Mouse (Mus musculus): ENCODE measurements at regions not wholly inside any gene's neighbourhood (a gene's known extent, or its start where the extent isn't known, plus 50 kb on each side); places are given as distances from the start of the nearest gene placed in this dataset.

DNA sequence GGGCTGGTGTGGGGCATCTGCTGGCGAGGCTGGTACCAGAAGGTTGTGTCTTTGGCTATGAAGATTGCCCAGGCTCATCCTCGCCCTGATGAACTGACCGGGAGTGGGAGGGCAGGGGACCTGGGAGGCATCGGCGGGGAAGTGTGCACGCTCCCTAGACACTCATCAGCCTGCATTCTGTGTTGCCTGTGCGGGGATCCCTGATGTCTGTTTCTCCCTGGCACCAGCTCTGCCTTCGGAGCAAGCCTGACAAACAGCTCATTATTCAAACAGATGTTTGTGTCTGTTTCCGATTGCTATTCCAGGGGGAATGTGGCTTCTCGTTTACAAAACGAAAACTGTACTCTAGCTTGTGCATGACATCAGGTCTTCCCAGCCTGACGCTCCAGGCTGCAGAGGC, 412.3 kb downstream of the Cdh26 start:
- no peak for DNase-seq

DNA sequence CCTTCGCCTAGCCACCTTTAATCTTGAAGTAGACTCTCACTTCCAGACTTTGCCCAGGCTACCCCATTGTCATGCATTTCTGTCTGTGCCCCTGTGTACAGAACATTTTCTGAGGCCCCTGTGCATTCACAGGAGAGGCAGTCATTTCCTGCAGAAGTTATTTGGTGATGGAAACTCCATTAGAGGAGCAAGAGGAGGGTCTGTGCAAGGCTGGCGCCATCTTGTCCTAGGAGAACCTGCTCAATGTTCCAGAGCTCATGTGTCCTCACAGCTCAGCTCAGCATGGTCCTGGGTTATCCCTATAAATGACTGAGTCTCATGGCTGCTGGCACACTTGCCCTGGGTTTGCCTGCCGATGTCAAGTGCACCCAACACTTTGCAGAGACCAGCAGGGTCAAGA, 413.1 kb downstream of the Cdh26 start:
- no peak for DNase-seq

DNA sequence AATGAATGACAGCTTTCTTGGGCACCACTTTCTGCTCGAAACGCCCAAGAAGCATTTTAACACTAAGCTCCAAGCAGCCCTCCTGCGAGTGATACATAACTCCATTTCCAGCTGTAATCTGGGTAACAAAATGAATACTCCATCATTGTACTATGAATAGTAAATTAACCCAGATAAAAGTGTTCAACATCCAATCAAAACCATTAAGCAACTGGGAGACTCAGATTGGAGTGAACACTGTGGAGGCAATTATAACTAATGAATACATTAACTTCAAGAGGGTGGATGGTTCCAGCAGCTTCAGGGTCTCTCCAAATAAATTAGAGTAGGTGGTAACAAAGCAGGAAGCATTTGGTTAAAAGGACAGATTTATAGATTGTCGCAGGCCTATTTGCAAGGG, 414.2 kb downstream of the Cdh26 start:
- DNase-seq, result no peak

DNA sequence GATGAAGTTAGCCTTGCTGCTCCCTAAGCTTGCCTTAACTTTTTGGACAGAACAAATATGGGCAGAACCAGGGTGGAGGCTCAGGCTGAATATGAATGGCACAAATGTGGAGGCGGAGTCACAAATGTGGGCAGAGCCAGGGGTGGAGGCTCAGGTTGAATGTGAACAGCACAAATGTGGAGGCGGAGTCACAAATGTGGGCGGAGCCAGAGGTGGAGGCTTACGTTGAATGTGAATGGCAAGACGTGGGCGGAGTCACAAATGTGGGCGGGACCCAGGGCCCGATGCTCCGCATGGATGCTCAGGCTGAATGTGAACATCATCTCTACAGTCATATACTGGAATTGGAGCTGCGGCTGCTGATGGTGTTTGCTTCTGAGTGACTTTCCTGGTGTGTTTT, 420.0 kb downstream of the Cdh26 start:
- DNase-seq, result no peak

DNA sequence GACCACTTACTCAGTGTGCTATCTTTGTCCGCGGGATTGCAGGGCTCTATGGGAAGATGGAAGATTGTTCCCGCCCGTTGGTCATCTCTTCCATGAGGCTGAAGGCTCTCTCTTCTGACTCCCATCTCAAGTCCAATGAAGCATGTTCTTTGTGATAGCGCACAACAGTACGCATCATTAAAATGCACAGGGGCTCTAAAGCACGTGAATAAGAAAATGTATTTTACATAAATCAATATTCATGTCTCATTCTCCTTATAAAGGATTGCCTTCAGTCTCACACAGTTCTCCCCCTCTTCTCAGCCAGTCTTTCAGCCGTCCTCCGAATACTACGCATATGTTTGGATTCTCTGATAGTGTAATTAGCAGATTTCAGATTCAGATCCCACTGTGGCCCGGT, 420.4 kb downstream of the Cdh26 start:
- DNase-seq, result no peak

DNA sequence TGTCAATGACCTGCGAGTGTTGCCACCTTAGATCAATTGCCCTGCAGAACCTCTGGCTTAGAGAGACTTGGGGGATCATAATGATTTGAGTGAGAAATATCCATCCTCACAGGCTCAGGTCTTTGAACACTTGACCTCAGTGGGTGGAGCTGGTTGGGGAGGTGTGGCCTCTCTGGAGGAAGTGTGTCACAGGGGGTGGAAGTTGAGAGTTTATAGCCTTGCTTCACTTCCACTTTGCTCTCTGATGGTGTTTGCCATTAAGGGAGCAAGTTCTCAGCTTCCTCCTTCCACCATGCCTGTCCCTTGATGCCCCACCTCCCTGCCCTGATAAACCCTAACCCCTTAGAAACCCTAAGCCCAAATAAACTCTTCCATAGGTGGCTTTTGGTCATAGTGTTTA, 423.7 kb downstream of the Cdh26 start:
- no peak for DNase-seq

DNA sequence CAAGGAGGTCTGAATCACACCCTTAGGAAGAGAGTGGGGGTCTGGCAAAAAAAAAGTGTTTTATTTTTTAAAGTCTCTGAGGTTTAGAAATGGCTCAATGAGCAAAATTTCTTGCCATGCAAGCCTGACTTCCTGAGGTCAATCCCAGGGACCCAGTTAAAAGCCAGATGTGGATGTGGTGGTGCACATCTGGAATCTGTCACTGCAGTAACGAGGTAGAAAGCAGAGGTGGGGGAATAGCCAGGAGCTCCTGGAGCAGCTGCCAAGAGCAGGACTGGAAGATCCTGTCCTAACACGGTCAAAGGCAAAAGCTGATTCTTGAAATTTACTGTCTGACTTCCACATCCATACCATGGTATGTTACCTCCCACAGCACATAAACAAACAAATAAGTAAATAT, 424.4 kb downstream of the Cdh26 start:
- no peak for DNase-seq

DNA sequence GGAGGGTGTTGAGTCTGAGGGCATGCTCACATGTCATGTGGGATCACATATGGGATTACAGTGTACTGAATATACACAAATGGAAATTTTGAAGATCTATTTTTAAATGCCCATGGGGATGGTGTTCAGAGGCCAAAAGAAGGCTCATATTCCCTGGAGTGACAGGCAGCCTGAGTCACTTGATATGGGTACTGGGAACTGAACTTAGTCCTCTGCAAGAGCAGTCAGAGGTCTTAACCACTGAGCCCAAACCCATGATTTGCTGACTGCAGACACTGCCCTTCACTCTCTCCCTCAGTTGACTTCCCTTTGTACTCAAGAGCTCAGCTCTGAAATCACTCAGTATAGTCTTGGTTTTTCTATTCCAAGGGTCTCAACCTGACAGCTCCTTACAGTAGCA, 432.3 kb downstream of the Cdh26 start:
- DNase-seq, result no peak

DNA sequence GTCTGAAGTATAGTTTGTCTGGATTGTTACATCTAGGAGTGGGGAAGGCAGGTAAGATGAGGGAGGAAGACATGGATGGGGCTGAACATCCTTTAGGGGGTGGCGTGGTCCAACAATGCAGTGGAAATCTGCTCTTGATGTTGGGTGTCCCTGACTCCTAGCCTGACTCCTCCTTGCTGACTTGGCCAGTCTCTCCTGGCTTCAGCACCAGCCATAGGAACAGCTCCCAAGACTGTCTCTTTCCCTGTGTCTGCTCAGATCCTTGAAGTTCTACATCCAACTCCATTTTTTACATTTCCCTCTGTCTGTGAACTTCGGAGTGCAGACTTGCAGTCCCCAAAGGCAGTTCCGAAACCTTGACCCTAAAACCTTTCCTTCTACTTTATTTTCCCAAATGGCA, 436.8 kb downstream of the Cdh26 start:
- no peak for DNase-seq

DNA sequence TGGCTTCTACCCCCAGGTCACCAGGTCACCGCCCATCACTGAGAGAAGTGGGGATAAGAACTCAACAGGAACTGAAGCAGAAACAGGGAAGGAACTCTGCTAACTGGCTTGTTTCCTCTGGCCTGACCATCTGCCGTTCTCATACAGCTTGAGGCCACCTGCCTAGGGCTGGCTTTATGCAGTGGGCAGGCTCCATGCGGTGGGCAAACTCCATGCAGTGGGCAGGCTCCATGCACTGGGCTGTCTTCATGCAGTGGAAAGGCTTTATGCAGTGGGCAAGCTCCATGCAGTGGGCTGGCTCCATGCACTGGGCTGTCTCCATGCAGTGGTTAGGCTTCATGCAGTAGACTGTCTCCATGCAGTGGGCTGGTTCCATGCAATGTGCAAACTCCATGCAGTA, 438.8 kb downstream of the Cdh26 start:
- no peak for DNase-seq

DNA sequence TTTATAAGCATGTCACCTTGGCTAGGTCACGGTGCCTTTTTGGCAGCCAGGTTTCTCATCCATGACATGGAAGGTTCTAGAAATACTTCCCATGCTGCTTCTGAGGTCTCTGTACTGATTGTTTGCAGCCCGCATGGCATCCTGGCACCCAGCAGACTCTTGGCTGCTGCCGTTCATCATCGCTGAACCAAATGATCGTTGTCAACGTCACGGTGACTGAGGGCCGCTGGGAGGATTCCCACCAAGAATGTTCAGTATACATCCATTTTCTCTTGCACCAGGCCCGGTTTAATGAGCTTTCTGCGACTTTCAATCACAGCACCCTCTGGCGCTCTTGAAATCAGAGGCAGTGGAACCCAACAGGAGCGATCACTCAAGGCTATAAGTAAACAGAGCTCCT, 448.1 kb downstream of the Cdh26 start:
- no peak for DNase-seq

DNA sequence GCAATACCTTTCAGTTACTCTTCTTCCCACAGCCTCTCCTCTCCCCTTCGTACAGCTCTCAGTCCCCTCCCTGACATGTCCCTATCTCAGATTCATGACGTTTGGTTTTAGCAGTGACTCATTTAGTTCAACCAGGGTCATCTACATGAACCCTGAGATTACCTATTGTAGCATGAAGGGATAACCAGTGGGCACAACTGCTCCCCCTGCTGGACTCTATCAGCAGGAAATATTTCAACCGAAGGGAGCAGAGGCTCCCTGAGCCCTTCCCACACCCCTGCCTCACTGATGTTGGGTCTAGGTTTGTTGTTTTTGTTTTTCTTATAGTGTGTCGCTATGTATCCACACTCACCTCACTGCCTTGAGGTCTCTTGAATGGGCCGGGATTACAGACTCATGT, 455.4 kb downstream of the Cdh26 start:
- DNase-seq, result peak; percentile 26

DNA sequence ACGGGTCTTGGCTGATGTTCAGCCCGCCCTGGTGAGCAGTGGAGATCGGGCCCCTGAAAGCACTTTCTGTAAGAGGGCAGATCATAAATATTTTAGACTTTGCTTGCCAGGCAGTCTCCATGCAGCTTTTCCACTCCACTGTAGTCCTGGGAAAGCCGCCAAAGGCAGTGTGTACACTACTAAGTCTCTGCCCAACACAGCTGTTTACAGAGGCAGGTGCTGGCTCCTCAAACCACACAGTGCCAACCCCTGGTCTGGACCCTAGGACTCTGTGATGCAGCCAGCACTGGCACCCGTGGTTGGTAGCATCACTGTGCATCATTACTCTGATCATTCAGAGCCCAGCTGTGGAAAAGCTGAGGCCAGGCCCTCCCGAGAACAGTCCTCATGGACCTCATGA, 458.4 kb downstream of the Cdh26 start:
- no peak for DNase-seq

DNA sequence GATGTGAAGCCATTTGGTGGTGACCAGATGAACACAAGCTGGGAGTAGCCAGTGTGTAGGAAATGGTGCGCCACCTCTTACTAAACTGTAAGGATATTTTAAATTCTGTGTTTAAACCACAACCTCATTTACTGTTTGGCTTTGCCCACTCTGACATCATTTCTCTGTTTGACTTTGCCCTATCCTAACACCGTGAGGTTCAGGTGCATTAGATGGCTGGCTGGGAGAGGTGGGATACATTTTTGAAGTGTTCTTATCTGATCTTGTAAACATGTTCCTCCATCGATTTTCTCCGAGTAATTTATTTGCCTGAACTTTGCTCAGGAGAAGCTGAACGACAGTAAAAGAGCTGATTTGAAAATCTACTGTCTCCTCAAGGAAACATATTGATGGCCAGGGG, 472.1 kb downstream of the Cdh26 start:
- no peak for DNase-seq

DNA sequence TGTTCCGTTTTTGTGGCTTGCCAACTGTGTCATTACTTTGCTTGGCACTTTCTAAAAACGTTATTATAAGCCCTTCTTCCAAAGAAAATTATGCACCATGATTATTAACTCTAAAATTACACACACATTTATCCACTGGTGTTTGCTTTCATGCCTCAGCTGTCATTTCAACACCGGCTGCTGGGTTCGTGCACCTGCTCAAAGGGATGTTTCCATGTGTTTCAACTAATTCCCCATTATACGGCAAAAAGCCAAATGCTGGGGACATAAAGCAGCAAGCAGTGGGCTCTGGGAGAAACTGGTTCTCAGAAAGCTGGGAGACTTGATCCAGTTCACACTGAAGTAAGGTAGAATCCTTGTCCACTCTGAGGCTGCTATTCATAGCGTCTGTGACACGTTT, 479.0 kb downstream of the Cdh26 start:
- no peak for DNase-seq

DNA sequence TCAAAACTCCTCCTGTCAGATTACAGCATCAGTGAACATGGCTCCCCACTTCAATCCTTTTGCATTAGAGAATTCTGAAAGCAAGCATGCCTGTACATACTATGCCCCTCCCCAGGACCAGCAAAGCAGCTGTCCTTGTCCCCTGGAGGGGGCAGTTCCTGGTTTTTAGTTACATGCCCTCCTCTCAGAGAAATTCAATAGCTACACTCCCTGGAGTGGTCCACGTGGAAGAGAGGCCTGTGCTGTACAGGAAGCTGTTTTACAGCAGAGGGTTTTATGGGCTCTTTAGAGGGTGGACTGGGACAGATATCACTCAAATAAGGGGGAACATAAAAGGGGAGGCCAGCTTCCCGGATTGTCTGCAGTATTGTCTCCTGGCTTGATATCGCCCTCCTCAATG, 481.3 kb downstream of the Cdh26 start:
- no peak for DNase-seq

DNA sequence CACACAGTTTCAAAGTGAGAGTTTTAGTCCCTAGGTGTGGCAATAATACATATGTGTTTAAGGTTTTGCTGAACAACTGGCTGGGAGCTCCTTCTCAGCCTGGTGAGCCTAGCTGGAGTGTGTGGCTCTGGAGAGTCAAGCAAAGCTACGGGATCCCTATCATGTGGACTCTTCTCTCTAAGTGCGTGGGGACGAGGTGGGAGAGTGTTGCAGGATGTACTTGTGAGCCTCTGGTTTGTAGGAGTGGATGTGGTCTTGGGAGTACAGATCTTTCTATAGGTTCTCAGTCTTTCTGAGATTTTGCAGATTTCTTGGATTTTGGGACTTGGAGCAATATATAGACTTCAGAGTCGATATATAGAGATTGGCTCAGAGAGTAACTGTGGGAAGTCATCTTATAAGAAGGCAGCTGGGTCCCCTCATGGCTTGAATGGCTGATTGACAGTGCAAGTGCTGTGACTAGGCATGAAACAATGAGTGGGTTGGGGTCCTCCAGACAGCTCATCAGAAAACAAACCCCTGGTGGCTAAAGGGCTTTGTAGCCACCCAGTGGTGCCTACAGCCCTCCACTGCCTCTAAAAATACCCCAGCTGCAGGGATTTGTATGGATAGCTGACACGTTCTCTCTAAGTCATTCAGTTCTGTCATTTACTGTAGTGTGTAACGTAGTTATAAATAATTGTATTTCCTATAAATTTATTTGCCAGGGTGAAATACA, 486.1 kb downstream of the Cdh26 start:
- no peak for DNase-seq

DNA sequence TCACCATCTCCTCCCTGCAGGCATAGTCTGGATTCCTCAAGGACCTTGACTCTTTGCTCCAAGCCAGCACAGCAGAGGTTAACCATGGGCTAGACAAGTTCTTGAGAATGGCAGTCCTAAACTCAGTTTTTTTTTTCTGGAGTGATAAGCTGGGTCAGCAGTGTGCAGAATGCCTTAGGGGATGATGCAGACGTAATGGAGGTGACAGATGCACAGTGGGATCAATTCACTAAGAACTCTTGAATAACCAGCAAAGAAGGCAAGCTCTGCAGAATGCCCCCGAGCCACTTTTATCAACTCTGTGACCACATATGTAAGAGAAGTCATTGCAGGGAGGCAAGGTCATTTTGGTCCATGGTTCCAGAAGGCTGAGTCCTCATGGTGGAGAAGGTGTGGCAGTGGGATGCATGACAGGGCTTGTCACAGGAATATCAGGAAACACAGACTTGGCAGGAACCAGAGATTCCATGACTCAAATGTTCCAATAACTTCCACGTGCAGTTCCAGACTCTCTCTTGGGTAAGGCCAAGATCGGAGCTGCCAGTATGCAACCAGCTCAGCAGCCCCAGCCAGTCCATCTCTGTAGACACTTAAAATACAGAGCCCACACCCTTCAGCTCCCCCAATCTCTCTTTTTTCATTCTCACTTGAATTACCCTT, 494.3 kb downstream of the Cdh26 start:
- DNase-seq, result no peak

DNA sequence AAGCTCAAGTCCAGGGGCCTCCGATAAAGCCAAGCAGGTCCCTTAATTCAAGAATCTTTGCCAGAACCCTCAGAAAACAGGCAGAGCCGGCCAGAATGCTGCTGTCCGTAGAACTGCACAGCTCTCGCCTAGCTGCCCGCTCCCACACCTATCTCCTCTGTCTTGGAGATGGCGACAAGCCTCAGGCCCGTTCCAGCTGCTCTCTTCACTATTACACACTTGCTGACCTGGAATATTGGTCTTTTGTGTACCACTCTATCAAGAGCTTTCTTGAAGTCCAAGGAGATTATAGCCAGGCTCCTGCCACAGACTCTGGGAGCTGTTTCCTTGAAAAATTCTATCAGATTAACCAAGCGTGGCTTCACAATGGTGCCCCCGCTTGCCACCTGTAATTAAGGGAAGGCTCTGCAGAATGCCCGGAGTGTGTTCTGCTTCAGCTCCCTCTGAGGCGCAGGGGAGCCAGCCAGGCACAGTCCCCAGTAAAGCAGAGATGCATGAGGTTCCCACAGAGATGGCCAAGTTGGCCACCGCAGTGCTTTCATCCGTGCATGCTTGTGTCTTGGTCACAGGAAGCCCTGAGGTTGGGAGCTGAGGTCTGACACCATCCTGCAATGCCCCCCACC, 496.8 kb downstream of the Cdh26 start:
- no peak for DNase-seq

DNA sequence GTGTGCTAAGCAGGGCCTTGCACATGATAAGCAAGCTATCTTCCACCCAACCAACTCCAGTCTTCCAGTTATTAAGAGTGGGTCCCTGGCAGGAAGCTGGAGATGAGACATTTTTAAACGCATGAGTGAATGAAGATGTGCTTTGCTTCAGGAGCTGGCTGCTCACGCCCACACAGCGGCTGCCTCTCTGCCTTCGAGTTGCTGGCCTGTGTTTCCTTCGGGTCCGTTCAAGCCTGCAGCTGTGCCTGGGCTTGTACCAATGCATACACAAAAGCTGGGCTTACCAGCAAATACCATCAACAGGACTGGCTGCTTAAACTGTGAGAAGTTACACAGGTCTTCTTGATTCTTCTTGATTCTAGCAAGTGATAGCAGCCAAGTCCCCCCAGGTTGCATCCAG, 498.7 kb downstream of the Cdh26 start:
- DNase-seq, result no peak

DNA sequence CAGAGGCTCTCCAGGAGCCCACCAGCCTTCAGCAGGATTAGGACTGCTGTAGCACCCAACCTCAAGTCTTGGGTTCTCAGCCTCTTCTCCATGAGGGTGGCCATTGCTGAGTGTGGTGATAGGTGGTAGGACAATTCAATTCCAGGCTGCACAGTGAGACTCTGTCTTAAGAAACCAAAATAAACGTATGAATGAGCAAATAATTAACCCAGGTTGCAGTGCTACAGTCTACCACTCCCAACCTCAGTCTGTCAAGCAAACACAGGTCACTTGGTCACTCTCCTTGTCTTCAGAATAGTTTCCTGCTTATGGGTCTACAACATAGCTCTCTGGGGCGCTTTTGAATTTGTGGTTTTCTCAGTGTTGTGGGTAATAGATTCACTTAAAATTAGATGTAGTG, 499.8 kb downstream of the Cdh26 start:
- no peak for DNase-seq

DNA sequence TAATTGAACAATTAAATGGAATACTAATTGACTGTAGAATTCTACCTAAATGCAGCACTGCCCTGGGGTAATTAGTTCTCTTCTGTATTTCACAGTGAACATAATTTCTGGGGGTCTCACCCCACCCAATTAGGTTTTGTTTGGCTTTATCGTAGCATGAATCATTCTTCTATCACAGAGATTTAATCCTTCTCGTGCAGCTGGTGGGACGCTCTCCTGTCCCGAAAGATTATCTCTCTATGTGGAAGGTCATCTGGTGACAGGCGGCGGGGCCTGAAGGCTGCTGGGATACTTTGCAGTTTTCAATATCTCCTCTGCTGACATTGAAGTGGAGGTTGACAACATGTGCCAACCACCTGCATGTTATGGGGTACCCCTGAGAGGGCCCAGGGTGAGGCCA, 493.8 kb upstream of the Cdh4 start:
- DNase-seq, result no peak

DNA sequence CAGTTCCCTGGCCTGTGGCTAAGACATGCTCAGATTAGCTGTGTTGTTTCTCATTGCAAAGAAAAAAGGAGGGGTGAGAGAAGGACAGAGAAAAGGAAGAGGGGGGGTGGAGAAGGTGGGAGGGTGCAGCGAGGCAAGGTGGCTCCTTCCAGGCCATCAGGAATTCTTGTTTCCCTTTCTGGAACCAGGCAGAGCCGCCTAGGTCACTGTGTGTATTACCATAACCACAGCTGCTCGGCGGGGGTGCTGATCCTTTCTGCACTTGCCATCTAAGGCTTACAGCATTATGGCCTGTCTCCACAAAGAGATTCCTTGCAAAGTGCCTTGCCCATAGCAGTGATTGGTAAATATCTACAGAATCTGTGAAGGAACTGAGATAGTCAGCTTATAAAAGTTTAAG, 493.1 kb upstream of the Cdh4 start:
- no peak for DNase-seq

DNA sequence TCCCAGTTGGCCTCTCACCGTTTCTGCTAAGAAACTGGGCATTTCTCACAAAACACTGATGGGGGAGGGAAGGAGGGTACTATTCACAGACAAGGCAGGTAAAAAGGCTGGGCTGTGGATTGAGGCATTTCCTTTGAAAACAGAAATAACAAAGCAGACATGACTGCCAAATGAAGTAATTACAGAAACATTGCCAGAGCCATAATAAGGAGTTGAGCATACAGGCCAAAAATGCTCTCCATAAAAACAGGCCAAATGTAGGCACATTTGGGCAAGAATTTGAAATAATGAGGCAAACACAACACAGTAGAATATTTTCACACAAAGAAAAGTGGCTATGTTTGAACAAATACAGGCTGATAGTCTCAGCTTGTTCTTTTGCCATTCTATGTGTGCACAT, 491.9 kb upstream of the Cdh4 start:
- DNase-seq, result no peak

Data from kidney, adult 9 months (tissue).